Mouse (Mus musculus) CH12.LX (cell line): ENCODE data around the gene Slc39a10. TPM values are rescaled to one million over a fixed set of nuclear protein-coding genes. Genes with fewer than 3 reads are reported as not detected.

ENCODE experiments used
- DNase-seq: peaks from one replicate; pipeline ENCODE4 v3.0.0-alpha.2; 2013; ENCODE audit errors: extremely low read depth
- H3K27ac ChIP-seq: 2 replicates; pipeline ENCODE4 v1.5.1; 2012; ENCODE audit warnings: low read depth, mild to moderate bottlenecking, control low read depth, moderate library complexity; ENCODE audit not compliant: insufficient read depth
- H3K27me3 ChIP-seq: replicated peaks from 2 replicates; pipeline ENCODE3; 2012; ENCODE audit warnings: inconsistent platforms
- H3K36me3 ChIP-seq, 2 experiments: replicated peaks in 1 of 2; 2 replicates each; pipeline versions ENCODE3 to v1.6.1; 2012; ENCODE audit warnings: inconsistent platforms in 1 of 2, low read length in 1 of 2, mild to moderate bottlenecking in 1 of 2, mixed read lengths in 1 of 2, moderate library complexity in 1 of 2; ENCODE audit not compliant: control insufficient read depth in 1 of 2, insufficient read depth in 1 of 2
- H3K4me1 ChIP-seq, 2 experiments: 2 replicates each; pipeline ENCODE4 v1.6.1; 2012; ENCODE audit warnings: inconsistent platforms in 1 of 2, moderate library complexity in 1 of 2; ENCODE audit not compliant: insufficient read depth in 2 of 2, control insufficient read depth in 1 of 2
- H3K4me2 ChIP-seq: 2 replicates; pipeline ENCODE4 v1.6.1; 2012; ENCODE audit warnings: low read depth, mild to moderate bottlenecking, control low read depth; ENCODE audit not compliant: poor library complexity, insufficient read depth, severe bottlenecking
- H3K4me3 ChIP-seq, 3 experiments: fragments of 150-350 bp in 1 of 3; sonication (generic) in 1 of 3; replicated peaks in 1 of 3; 2 replicates each; pipeline versions ENCODE3 to v1.5.1; 2011 to 2012; ENCODE audit warnings: low read depth in 2 of 3, low read length in 2 of 3, mild to moderate bottlenecking in 2 of 3, moderate library complexity in 2 of 3, control low read depth in 1 of 3, improper control_type of control experiment in 1 of 3, inconsistent platforms in 1 of 3, mixed read lengths in 1 of 3; ENCODE audit not compliant: poor library complexity in 1 of 3
- H3K79me2 ChIP-seq: replicated peaks from 2 replicates; pipeline ENCODE4 v1.6.1; 2012; ENCODE audit warnings: mild to moderate bottlenecking, moderate library complexity; ENCODE audit not compliant: control insufficient read depth, poor library complexity, insufficient read depth, severe bottlenecking; ENCODE audit errors: extremely low read depth
- H3K9ac ChIP-seq: 2 replicates; pipeline ENCODE4 v1.6.1; 2012; ENCODE audit warnings: low read depth, mild to moderate bottlenecking, control low read depth, moderate library complexity; ENCODE audit not compliant: insufficient read depth
- H3K9me3 ChIP-seq: replicated peaks from 2 replicates; pipeline ENCODE3; 2012; ENCODE audit warnings: low read length, inconsistent platforms, mixed read lengths
- CHD2 ChIP-seq: IDR thresholded peaks from 2 replicates; pipeline ENCODE4 v1.6.1; 2011; ENCODE audit warnings: low read length, improper control_type of control experiment
- CTCF ChIP-seq, 2 experiments: IDR thresholded peaks in 1 of 2; conservative IDR thresholded peaks in 1 of 2; 2 replicates each; pipeline ENCODE4 v1.5.1; 2011 to 2012; ENCODE audit warnings: low read depth in 2 of 2, low read length in 2 of 2, improper control_type of control experiment in 1 of 2, inconsistent platforms in 1 of 2, mild to moderate bottlenecking in 1 of 2, moderate library complexity in 1 of 2
- EP300 ChIP-seq: IDR thresholded peaks from 2 replicates; pipeline ENCODE4 v1.6.1; 2011; ENCODE audit warnings: low read length, improper control_type of control experiment
- GABPA ChIP-seq: IDR thresholded peaks from 2 replicates; pipeline ENCODE4 v1.6.1; 2012; ENCODE audit warnings: low read depth, low read length, improper control_type of control experiment, inconsistent platforms; ENCODE audit not compliant: insufficient replicate concordance
- IRF4 ChIP-seq: IDR thresholded peaks from 2 replicates; pipeline ENCODE4 v1.6.1; 2014; ENCODE audit warnings: low read depth, mild to moderate bottlenecking, inconsistent platforms, low read length, improper control_type of control experiment
- JUND ChIP-seq: conservative IDR thresholded peaks from 2 replicates; pipeline ENCODE4 v1.6.1; 2011; ENCODE audit warnings: low read depth, low read length, improper control_type of control experiment
- MAFK ChIP-seq: IDR thresholded peaks from 2 replicates; pipeline ENCODE4 v1.6.1; 2011; ENCODE audit warnings: low read length, improper control_type of control experiment; ENCODE audit not compliant: insufficient replicate concordance
- MAX ChIP-seq: IDR thresholded peaks from 2 replicates; pipeline ENCODE4 v1.6.1; 2011; ENCODE audit warnings: low read length, improper control_type of control experiment
- MAZ ChIP-seq: IDR thresholded peaks from 2 replicates; pipeline ENCODE4 v1.6.1; 2012; ENCODE audit warnings: low read depth, mild to moderate bottlenecking, inconsistent platforms, low read length, improper control_type of control experiment, moderate library complexity
- MEF2A ChIP-seq: IDR thresholded peaks from 2 replicates; pipeline ENCODE4 v1.6.1; 2014; ENCODE audit warnings: low read depth, mild to moderate bottlenecking, inconsistent platforms, low read length, improper control_type of control experiment, borderline replicate concordance
- MXI1 ChIP-seq: IDR thresholded peaks from 2 replicates; pipeline ENCODE4 v1.6.1; 2011; ENCODE audit warnings: mild to moderate bottlenecking, low read depth, low read length, improper control_type of control experiment
- PAX5 ChIP-seq: IDR thresholded peaks from 2 replicates; pipeline ENCODE4 v1.6.1; 2012; ENCODE audit warnings: low read length, inconsistent platforms, mixed read lengths
- POLR2AphosphoS2 ChIP-seq: IDR thresholded peaks from 2 replicates; pipeline ENCODE4 v1.6.1; 2011; ENCODE audit warnings: low read depth, low read length, improper control_type of control experiment
- SIN3A ChIP-seq: IDR thresholded peaks from 2 replicates; pipeline ENCODE4 v1.6.1; 2012; ENCODE audit warnings: low read length, improper control_type of control experiment, inconsistent platforms
- SMC3 ChIP-seq: IDR thresholded peaks from 2 replicates; pipeline ENCODE4 v1.6.1; 2011; ENCODE audit warnings: low read depth, low read length, improper control_type of control experiment
- TBP ChIP-seq: conservative IDR thresholded peaks from 2 replicates; pipeline ENCODE4 v1.6.1; 2011; ENCODE audit warnings: low read depth, low read length, improper control_type of control experiment
- UBTF ChIP-seq: IDR thresholded peaks from 2 replicates; pipeline ENCODE4 v1.6.1; 2012; ENCODE audit warnings: low read depth, mild to moderate bottlenecking, inconsistent platforms, low read length, improper control_type of control experiment, moderate library complexity
- ZKSCAN1 ChIP-seq: IDR thresholded peaks from 2 replicates; pipeline ENCODE4 v1.6.1; 2012; ENCODE audit warnings: low read depth, inconsistent platforms, low read length, improper control_type of control experiment, borderline replicate concordance
- ZNF384 ChIP-seq: IDR thresholded peaks from 2 replicates; pipeline ENCODE4 v1.6.1; 2012; ENCODE audit warnings: low read depth, low read length, improper control_type of control experiment, inconsistent platforms
- dilution Hi-C: fragments of 300-500 bp; cut with MboI; formaldehyde crosslinking; loops from 2 replicates; pipeline ENCODE4 v1.14.3; 2020; ENCODE audit warnings: low sequenced_read_pairs; ENCODE audit not compliant: extremely low pct_unique_long_range_greater_than_20kb, extremely low pct_ligation_motif_present
- in situ Hi-C: fragments of 300-500 bp; cut with MboI; formaldehyde crosslinking; loops from 3 replicates; pipeline ENCODE4 v1.14.3; 2019; ENCODE audit warnings: low sequenced_read_pairs, low pct_ligation_motif_present, low pct_unique_long_range_greater_than_20kb, mixed read lengths
- polyA plus RNA-seq: library from polyadenylated mRNA; unstranded; fragments of >175 nt; gene quantifications from 2 replicates; pipeline ENCODE4 v1.2.1, GENCODE M21; 2012; ENCODE audit warnings: low read depth; ENCODE audit not compliant: insufficient read length
- total RNA-seq, 2 experiments: library from RNA; depleted of rRNA; stranded (reverse); fragments of 300-350 nt in 1 of 2; fragments of >200 nt in 1 of 2; gene quantifications; 2 replicates each; pipeline ENCODE4 v1.2.3; 2012 to 2014

Gene Slc39a10
- total and polyA plus RNA-seq, 3 experiments: 7.3 to 14.2 (median 11.0) TPM

GRCm38 (mm10) chr1:46864175-46864885 lies 28.3 kb downstream of the Slc39a10 start:
- H3K27me3 ChIP-seq: no peaks in the 10 kb centered on the region
- no peak overlapping the region for H3K4me2 ChIP-seq
- no peaks in the 10 kb centered on the region for H3K36me3 ChIP-seq
- H3K4me1 ChIP-seq: peaks cover 2 to 23% of the 10 kb centered on the region in 2 experiments; a peak in 3 of 4 replicates
- in situ Hi-C loops: no loop called here
- H3K4me3 ChIP-seq: no peak overlapping the region
- no peak overlapping the region for H3K27ac ChIP-seq
- dilution Hi-C loops: no loop called here
- TF ChIP-seq MAZ (no peak), MAX (no peak), CHD2 (no peak), POLR2AphosphoS2 (no peak), MEF2A (no peak), IRF4 (no peak), GABPA (no peak), JUND (no peak), MAFK (no peak), UBTF (no peak), TBP (no peak), CTCF (conservative IDR thresholded peaks at IDR 0.05 in 1 of 2, IDR thresholded peaks at IDR 0.05 in 1 of 2; ENCODE audit: low read depth in 2 of 2, low read length in 2 of 2) (no peak), PAX5 (no peak), SIN3A (no peak), ZKSCAN1 (no peak), ZNF384 (no peak), MXI1 (no peak)
- peak; percentile 27 for DNase-seq
- H3K79me2 ChIP-seq: no peaks in the 10 kb centered on the region
- no peak overlapping the region for H3K9ac ChIP-seq
- H3K9me3 ChIP-seq: no peaks in the 10 kb centered on the region

- H3K4me2 ChIP-seq: no peak overlapping the region
- no peaks in the 10 kb centered on the region for H3K27me3 ChIP-seq
- H3K79me2 ChIP-seq: no peaks in the 10 kb centered on the region
- no peaks in the 10 kb centered on the region for H3K9me3 ChIP-seq
- no peak overlapping the region for H3K4me3 ChIP-seq
- H3K27ac ChIP-seq: no peak overlapping the region
- H3K9ac ChIP-seq: no peak overlapping the region
- no peak for DNase-seq
- peaks cover 7 to 32% of the 10 kb centered on the region in 2 experiments for H3K4me1 ChIP-seq
- no peak for TF ChIP-seq EP300
- TF ChIP-seq MAFK: no peak
- no peak for TF ChIP-seq POLR2AphosphoS2
- no peak for TF ChIP-seq IRF4
- TF ChIP-seq SMC3: no peak
- no peak for TF ChIP-seq ZNF384
- in situ Hi-C loops: no loop called here
- no peaks in the 10 kb centered on the region for H3K36me3 ChIP-seq
- dilution Hi-C loops: no loop called here
Measured at GRCm38 (mm10) chr1:46863434-46863833, 29.2 kb downstream of the Slc39a10 start.
